Mouse (Mus musculus): ENCODE data around the gene Lsm14b. TPM values are rescaled to one million over a fixed set of nuclear protein-coding genes. Genes with fewer than 3 reads are reported as not detected.

The Lsm14b gene
- polyA plus RNA-seq, 1 experiment from 2014 or later: 4.3 TPM

GRCm38 (mm10) chr2:179982715-179983114 lies 42.1 kb upstream of the Lsm14b start:
- WGBS (ENCODE audit: insufficient replicate concordance): 81% methylated on average over 3 of the region's 3 CpGs
- no peaks in the 10 kb centered on the region for H3K9me3 ChIP-seq (replicated peaks; ENCODE audit: control insufficient read depth, low read length)
- no peak overlapping the region for H3K4me2 ChIP-seq
- ATAC-seq (replicated peaks; ENCODE audit: insufficient number of reproducible peaks, low FRiP score, low TSS enrichment): no peak
- no peak overlapping the region for H3K9ac ChIP-seq (ENCODE audit: low read depth, low read length)
- H3K27me3 ChIP-seq (ENCODE audit: control insufficient read depth, insufficient read depth, low read length): no peaks in the 10 kb centered on the region
- H3K27ac ChIP-seq (ENCODE audit: low read depth, low read length): no peak overlapping the region
- H3K4me3 ChIP-seq (ENCODE audit: low read depth, low read length): no peak overlapping the region
- no peaks in the 10 kb centered on the region for H3K36me3 ChIP-seq (ENCODE audit: control insufficient read depth, insufficient read depth, low read length)
- peaks cover 19% of the 10 kb centered on the region for H3K4me1 ChIP-seq (ENCODE audit: control insufficient read depth, insufficient read depth, low read length)

- Histone ChIP-seq H3K27me3 (ENCODE audit: control insufficient read depth, insufficient read depth, low read length) (no peaks in the 10 kb centered on the region), H3K9me3 (replicated peaks; ENCODE audit: control insufficient read depth, low read length) (no peaks in the 10 kb centered on the region), H3K36me3 (ENCODE audit: control insufficient read depth, insufficient read depth, low read length) (no peaks in the 10 kb centered on the region), H3K4me1 (ENCODE audit: control insufficient read depth, insufficient read depth, low read length) (peaks cover 16% of the 10 kb centered on the region), H3K4me3 (ENCODE audit: low read depth, low read length) (no peak overlapping the region), H3K9ac (ENCODE audit: low read depth, low read length) (no peak overlapping the region), H3K27ac (ENCODE audit: low read depth, low read length) (no peak overlapping the region), H3K4me2 (peak overlapping the region; percentile 14)
- ATAC-seq (replicated peaks; ENCODE audit: insufficient number of reproducible peaks, low FRiP score, low TSS enrichment): no peak
- 19% methylated on average over 7 of the region's 7 CpGs for WGBS (ENCODE audit: insufficient replicate concordance)
Observed at GRCm38 (mm10) chr2:179984830-179985229, 40.0 kb upstream of the Lsm14b start.

GRCm38 (mm10) chr2:179985695-179986094 lies 39.1 kb upstream of the Lsm14b start:
- H3K4me3 ChIP-seq (ENCODE audit: low read depth, low read length): no peak overlapping the region
- H3K9ac ChIP-seq (ENCODE audit: low read depth, low read length): no peak overlapping the region
- 74% methylated on average over 1 of the region's 1 CpGs for WGBS (ENCODE audit: insufficient replicate concordance)
- H3K27ac ChIP-seq (ENCODE audit: low read depth, low read length): no peak overlapping the region
- ATAC-seq (replicated peaks; ENCODE audit: insufficient number of reproducible peaks, low FRiP score, low TSS enrichment): no peak
- no peaks in the 10 kb centered on the region for H3K36me3 ChIP-seq (ENCODE audit: control insufficient read depth, insufficient read depth, low read length)
- H3K9me3 ChIP-seq (replicated peaks; ENCODE audit: control insufficient read depth, low read length): no peaks in the 10 kb centered on the region
- H3K27me3 ChIP-seq (ENCODE audit: control insufficient read depth, insufficient read depth, low read length): no peaks in the 10 kb centered on the region
- H3K4me1 ChIP-seq (ENCODE audit: control insufficient read depth, insufficient read depth, low read length): peaks cover 16% of the 10 kb centered on the region
- H3K4me2 ChIP-seq: no peak overlapping the region

- H3K27ac ChIP-seq (ENCODE audit: low read depth, low read length): no peak overlapping the region
- H3K9ac ChIP-seq (ENCODE audit: low read depth, low read length): no peak overlapping the region
- no peaks in the 10 kb centered on the region for H3K27me3 ChIP-seq (ENCODE audit: control insufficient read depth, insufficient read depth, low read length)
- 62% methylated on average over 10 of the region's 10 CpGs for WGBS (ENCODE audit: insufficient replicate concordance)
- no peak for ATAC-seq (replicated peaks; ENCODE audit: insufficient number of reproducible peaks, low FRiP score, low TSS enrichment)
- H3K4me3 ChIP-seq (ENCODE audit: low read depth, low read length): no peak overlapping the region
- no peaks in the 10 kb centered on the region for H3K36me3 ChIP-seq (ENCODE audit: control insufficient read depth, insufficient read depth, low read length)
- peaks cover 16% of the 10 kb centered on the region for H3K4me1 ChIP-seq (ENCODE audit: control insufficient read depth, insufficient read depth, low read length)
- H3K9me3 ChIP-seq (replicated peaks; ENCODE audit: control insufficient read depth, low read length): no peaks in the 10 kb centered on the region
- no peak overlapping the region for H3K4me2 ChIP-seq
Observed at GRCm38 (mm10) chr2:179986437-179987022, 38.3 kb upstream of the Lsm14b start.

- H3K27me3 ChIP-seq (ENCODE audit: control insufficient read depth, insufficient read depth, low read length): no peaks in the 10 kb centered on the region
- no peak overlapping the region for H3K9ac ChIP-seq (ENCODE audit: low read depth, low read length)
- no peak for ATAC-seq (replicated peaks; ENCODE audit: insufficient number of reproducible peaks, low FRiP score, low TSS enrichment)
- H3K4me1 ChIP-seq (ENCODE audit: control insufficient read depth, insufficient read depth, low read length): peaks cover 15% of the 10 kb centered on the region
- H3K36me3 ChIP-seq (ENCODE audit: control insufficient read depth, insufficient read depth, low read length): no peaks in the 10 kb centered on the region
- 59% methylated on average over 1 of the region's 1 CpGs for WGBS (ENCODE audit: insufficient replicate concordance)
- H3K4me2 ChIP-seq: no peak overlapping the region
- no peaks in the 10 kb centered on the region for H3K9me3 ChIP-seq (replicated peaks; ENCODE audit: control insufficient read depth, low read length)
- H3K27ac ChIP-seq (ENCODE audit: low read depth, low read length): no peak overlapping the region
- H3K4me3 ChIP-seq (ENCODE audit: low read depth, low read length): no peak overlapping the region
Observed at GRCm38 (mm10) chr2:179989098-179989497, 35.7 kb upstream of the Lsm14b start.

GRCm38 (mm10) chr2:179993071-179993470 lies 31.7 kb upstream of the Lsm14b start:
- no peaks in the 10 kb centered on the region for H3K36me3 ChIP-seq (ENCODE audit: control insufficient read depth, insufficient read depth, low read length)
- WGBS (ENCODE audit: insufficient replicate concordance): 63% methylated on average over 5 of the region's 5 CpGs
- H3K9ac ChIP-seq (ENCODE audit: low read depth, low read length): no peak overlapping the region
- ATAC-seq (replicated peaks; ENCODE audit: insufficient number of reproducible peaks, low FRiP score, low TSS enrichment): no peak
- no peak overlapping the region for H3K4me2 ChIP-seq
- H3K4me1 ChIP-seq (ENCODE audit: control insufficient read depth, insufficient read depth, low read length): no peaks in the 10 kb centered on the region
- no peaks in the 10 kb centered on the region for H3K9me3 ChIP-seq (replicated peaks; ENCODE audit: control insufficient read depth, low read length)
- H3K27me3 ChIP-seq (ENCODE audit: control insufficient read depth, insufficient read depth, low read length): no peaks in the 10 kb centered on the region
- no peak overlapping the region for H3K4me3 ChIP-seq (ENCODE audit: low read depth, low read length)
- H3K27ac ChIP-seq (ENCODE audit: low read depth, low read length): no peak overlapping the region

- ATAC-seq (replicated peaks; ENCODE audit: insufficient number of reproducible peaks, low FRiP score, low TSS enrichment): no peak
- 60% methylated on average over 4 of the region's 4 CpGs for WGBS (ENCODE audit: insufficient replicate concordance)
Observed at GRCm38 (mm10) chr2:179998431-179998830, 26.4 kb upstream of the Lsm14b start.

GRCm38 (mm10) chr2:180001635-180002034 lies 23.2 kb upstream of the Lsm14b start:
- no peak overlapping the region for H3K27ac ChIP-seq (ENCODE audit: low read depth, low read length)
- H3K4me1 ChIP-seq (ENCODE audit: control insufficient read depth, insufficient read depth, low read length): no peaks in the 10 kb centered on the region
- H3K9me3 ChIP-seq (replicated peaks; ENCODE audit: control insufficient read depth, low read length): no peaks in the 10 kb centered on the region
- 83% methylated on average over 9 of the region's 9 CpGs for WGBS (ENCODE audit: insufficient replicate concordance)
- H3K4me3 ChIP-seq (ENCODE audit: low read depth, low read length): no peak overlapping the region
- no peak overlapping the region for H3K4me2 ChIP-seq
- peaks cover 5% of the 10 kb centered on the region; the same call in 1 of the 2 replicates for H3K27me3 ChIP-seq (ENCODE audit: control insufficient read depth, insufficient read depth, low read length)
- no peaks in the 10 kb centered on the region for H3K36me3 ChIP-seq (ENCODE audit: control insufficient read depth, insufficient read depth, low read length)
- ATAC-seq (replicated peaks; ENCODE audit: insufficient number of reproducible peaks, low FRiP score, low TSS enrichment): no peak
- no peak overlapping the region for H3K9ac ChIP-seq (ENCODE audit: low read depth, low read length)

More at GRCm38 (mm10) chr2:179998431-179998830, 26.4 kb upstream of the Lsm14b start:
- Histone ChIP-seq H3K27me3 (ENCODE audit: control insufficient read depth, insufficient read depth, low read length) (no peaks in the 10 kb centered on the region), H3K36me3 (ENCODE audit: control insufficient read depth, insufficient read depth, low read length) (no peaks in the 10 kb centered on the region), H3K9me3 (replicated peaks; ENCODE audit: control insufficient read depth, low read length) (no peaks in the 10 kb centered on the region), H3K4me1 (ENCODE audit: control insufficient read depth, insufficient read depth, low read length) (no peaks in the 10 kb centered on the region), H3K9ac (ENCODE audit: low read depth, low read length) (no peak overlapping the region), H3K4me3 (ENCODE audit: low read depth, low read length) (no peak overlapping the region), H3K4me2 (no peak overlapping the region), H3K27ac (ENCODE audit: low read depth, low read length) (no peak overlapping the region)

GRCm38 (mm10) chr2:180005656-180006351 lies 19.0 kb upstream of the Lsm14b start:
- Histone ChIP-seq H3K4me2 (no peak overlapping the region), H3K4me1 (ENCODE audit: control insufficient read depth, insufficient read depth, low read length) (no peaks in the 10 kb centered on the region), H3K9me3 (replicated peaks; ENCODE audit: control insufficient read depth, low read length) (no peaks in the 10 kb centered on the region), H3K27ac (ENCODE audit: low read depth, low read length) (no peak overlapping the region), H3K9ac (ENCODE audit: low read depth, low read length) (no peak overlapping the region), H3K36me3 (ENCODE audit: control insufficient read depth, insufficient read depth, low read length) (no peaks in the 10 kb centered on the region), H3K4me3 (ENCODE audit: low read depth, low read length) (no peak overlapping the region), H3K27me3 (ENCODE audit: control insufficient read depth, insufficient read depth, low read length) (peaks cover 5% of the 10 kb centered on the region; the same call in 1 of the 2 replicates)
- 46% methylated on average over 5 of the region's 5 CpGs for WGBS (ENCODE audit: insufficient replicate concordance)
- no peak for ATAC-seq (replicated peaks; ENCODE audit: insufficient number of reproducible peaks, low FRiP score, low TSS enrichment)
